Mouse (Mus musculus) testis, postnatal 14 days (tissue): ENCODE results near the gene Podxl2.

Source experiments
- DNase-seq: peaks from one replicate; pipeline ENCODE4 v3.0.0; 2021; ENCODE audit warnings: low spot score

Gene Podxl2

DNA sequence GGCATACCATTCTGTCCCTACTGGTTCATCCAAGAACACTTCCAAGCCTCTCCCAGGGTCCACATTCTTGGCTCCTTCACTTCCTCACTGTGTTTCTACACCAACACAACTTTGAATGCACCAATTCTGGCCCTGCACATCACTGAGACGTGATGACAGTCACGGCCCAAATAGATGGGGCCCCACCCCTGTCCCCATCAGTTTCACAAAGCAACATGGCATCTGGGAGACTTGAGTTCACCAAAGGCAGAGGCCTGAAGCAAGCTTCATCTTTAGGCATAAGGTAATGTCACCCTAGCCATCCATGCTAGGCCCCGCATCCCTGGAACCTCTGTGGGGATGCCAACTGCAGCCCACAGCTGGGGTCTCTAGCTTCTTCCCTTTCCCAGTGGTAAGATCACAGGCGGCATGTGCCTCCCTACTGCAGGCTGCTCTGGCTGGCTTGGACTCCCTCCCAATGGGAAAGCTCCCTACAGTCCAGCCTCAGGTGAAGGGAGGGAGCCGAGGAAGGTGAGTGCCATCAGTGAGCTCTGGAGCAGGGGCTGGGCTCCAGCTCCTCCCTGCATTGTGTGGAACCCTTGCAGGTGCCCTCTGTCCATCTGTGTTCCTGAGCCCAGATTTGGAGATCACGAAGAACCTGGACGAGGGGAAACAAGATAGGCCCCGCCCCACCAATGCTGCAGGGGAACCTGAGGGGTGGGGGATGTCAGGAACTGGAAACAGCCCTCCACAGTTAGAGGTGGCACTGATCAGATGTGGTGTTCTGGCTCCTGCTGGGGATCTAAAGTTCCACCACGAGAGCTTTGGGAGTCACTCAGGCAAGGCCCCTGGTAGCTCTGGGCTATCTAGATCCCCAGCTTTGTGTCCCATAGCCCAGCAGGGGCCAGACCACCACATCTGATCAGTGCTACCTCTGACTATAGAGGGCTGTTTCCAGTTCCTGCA, 30.8 kb downstream of the Podxl2 start:
- DNase-seq = no peak

DNA sequence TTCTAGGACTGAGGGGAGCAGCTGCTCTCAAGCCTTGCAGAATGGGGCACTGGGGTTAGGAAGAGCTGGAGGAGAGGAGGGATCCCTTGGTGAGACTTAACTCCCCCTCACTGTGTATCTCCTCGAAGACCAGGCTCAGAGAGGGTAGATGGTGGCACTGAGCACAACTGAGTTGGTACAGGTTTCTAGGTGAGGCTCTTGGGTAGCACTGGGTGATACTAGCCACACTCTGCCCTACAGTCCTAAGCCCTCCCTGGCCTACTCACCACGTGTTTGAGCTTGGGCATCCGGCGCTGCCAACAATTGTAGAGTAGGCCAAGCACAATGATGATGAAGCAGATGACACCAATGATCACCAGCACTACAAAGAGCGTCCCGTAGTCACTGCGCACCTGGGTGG, 31.6 kb downstream of the Podxl2 start:
- no peak for DNase-seq

DNA sequence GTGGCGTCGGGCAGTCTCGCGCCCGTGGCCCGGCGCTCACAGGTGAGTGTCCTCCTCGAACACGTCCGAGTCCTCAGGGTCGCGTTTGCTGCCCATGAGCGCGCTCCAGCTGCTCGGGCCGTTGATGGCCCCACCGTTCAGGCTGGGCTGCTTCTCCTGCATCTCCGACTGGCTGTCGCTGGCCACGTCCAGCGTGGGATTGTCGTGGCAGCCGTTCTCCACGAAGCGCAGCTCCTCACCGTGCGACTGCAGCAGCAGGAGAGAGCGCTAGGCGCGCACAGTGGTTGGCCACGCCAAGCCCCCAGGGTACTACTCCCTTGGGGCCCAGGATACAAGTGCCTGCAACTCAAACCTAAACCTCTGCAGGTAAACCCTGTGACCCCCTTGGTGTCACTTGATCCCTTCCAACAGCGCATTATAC, 32.1 kb downstream of the Podxl2 start:
- no peak for DNase-seq

DNA sequence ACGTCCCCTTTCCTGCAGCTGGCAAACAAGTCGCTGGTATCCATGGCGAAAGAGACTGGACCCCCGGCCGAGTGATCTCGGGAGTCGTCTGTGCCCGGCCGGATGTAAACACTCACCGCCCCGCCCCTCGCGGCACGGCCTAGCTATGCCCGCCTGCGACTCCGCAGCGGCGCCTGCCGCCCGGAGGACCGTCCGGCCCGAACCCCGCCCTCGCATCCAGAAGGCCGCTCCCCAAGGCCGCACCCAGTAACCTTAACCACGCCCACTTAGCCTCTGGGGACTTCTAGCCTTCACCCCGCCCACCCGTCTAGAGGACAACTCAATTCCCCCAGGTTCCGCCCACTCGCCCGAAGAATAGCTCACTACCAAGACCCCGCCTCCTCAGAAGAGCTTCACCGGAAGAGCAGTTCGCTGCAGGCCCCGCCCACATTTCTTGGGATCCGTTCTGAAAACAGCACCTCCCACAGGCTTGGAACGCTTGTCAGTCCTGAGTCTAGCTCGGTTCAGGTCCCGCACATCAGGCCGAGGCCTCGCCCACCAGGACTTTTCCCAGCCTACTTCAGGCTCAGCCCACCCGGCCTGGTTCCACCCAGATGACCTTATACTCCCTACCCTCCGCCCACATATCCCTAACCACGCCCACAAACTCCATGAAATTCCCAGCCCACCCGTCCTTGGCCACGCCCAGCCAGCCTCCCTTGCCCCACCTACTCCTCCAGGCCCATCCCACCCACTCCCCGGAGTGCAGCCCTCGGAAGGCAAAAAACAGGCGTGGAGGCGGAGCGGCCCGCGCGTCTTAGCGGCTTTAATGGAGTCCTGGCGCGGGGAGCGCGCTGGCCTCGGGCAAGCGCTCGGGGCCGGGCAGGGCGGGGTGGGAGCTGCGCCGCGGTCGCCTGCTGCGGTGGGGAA, 32.8 kb downstream of the Podxl2 start, which contains the start of gene Abtb1:
Gene Abtb1, minus strand, starts transcription at position 204 of the 909 bp plus-strand sequence.
- peak; percentile 100 for DNase-seq

DNA sequence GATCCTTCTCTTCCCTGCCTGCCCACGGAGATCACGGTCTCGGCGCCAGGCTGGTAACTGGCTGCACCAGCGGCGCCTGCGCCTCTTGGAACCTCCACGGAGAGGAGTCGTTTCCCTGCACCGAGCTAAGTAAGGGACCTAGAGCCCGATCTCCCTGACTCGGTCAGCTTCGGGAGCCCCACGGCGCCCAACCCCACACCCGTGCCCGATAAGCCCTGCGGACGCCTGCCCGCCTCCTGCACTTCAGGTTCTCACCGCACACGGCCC, 33.4 kb downstream of the Podxl2 start:
- DNase-seq = no peak

DNA sequence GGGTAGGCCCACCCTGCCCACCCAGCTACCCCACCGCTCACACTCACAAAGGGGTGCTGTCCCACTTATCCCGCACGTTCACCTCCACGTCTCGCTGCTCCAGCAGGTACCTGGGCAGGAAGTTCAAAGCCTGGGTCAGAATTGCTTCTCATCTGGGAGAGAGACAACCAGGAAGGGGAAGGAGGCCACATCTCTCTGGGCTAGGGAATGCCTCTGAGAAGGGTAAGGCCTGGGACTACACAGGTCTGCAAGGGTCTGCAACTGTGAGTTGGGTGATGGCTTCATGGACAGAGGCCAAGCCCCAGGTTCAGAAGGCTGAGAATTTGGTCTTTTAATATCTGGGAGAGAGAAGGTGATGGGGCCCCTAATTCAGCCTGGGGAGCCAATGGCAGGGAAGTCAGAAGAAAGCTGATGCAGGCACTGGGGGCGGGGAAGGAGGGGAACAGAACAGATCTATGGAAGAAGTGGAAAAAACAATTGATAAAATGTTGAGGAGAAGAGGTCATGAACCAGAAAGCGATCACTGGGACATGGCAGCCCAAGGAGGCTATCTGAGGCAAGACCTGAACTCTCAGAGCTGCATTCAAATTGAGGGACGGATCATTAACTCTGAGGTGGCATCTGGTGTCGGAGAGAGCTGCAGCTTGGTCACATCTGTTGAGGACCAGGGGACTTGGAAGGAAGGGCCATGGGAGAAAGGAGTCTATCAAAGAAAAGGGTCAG, 33.9 kb downstream of the Podxl2 start:
- no peak for DNase-seq

DNA sequence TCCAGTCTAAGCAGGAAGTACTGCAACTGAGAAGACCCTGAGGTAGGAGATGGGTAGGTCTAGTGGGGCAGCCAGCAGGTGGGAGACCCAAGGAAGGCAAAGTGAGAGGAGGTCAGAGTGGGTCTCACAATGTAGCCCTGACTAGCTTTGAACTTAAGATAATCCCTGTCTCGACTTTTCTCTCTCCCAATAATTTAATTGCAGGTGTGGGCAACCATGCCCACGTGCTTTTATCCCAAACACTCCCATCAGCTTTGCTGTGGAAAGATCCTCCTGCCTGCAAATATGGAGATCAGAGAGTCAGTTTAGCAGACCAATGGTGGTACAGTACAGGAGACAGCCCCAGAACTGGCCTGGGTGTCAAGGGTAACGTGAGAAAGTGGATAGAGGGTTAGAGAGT, 34.6 kb downstream of the Podxl2 start:
- no peak for DNase-seq

DNA sequence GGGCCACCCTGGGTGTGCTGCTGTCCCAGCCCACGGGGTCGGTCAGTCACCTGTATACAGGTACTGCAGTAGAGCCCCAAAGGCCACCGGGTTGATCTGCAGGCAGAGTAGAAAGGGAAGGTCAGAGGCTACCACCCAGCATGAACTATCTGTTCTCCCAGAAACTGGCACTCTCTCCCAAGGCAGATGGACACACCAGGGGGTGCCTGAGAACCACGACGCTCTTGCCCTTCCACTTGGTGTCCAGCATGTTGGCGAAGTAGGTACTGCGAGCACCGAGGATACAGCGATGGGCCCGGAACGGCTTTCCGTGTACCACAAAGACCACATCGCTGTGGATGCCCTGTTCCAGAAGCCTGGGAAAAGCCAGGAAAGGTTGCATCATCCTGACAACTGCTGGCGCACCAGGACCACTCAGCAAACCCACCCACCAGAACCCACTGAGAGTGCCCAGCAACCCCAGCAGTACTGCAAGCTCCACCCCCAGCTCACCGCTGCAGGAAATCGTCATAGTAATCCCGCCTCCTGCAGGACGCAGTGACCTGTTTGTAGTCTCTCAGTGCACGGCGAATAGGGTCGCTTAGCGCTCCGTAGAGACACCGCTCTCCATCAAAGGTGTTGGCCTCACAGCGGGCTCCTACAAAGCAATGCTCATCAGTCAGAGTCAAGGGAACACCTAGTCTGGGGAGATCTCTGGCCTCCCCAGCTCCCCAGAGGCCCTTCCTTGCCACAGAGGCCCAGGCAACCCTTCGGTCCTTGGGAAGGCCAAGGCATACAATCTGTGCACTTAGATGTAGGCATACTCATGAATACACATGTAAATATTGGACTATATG, 35.5 kb downstream of the Podxl2 start:
- no peak for DNase-seq

DNA sequence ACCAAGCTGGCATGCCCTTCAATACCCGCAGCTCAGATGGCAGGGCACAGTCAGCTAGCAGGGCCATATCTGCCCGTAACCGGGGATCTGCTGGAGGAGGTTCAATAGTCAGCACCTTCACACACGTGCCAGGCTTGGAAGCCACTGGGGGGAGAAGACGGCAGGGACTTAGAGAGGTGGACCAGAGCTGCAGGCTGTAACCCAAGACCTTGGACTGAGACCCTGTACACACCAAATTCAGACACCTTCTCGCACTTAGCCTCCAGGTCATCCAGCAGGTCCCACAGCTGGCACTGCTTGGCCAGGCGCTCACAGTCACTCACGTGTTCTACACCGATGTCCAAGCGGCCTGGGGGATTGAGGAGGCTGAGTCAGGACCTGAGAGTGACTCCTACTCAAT, 36.2 kb downstream of the Podxl2 start:
- no peak for DNase-seq

DNA sequence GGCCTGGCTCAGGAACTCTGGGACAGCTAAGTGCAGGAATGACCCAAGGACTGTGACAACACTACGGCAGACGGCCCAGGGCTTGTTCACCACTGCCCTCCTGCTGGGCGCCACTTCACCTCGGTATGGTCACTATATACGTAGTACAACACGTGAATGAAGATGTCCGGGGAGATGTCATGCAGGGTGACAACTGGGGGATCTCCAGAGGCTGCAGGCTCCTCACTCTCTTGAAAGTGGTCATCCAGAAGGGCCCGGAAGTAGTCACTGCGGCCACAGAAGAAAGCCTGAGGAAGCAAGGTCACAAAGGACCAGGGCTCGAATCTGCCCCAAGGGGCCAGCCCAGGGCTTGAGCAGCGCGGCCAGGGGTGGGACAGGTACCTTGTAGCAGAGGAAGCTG, 36.8 kb downstream of the Podxl2 start:
- no peak for DNase-seq

DNA sequence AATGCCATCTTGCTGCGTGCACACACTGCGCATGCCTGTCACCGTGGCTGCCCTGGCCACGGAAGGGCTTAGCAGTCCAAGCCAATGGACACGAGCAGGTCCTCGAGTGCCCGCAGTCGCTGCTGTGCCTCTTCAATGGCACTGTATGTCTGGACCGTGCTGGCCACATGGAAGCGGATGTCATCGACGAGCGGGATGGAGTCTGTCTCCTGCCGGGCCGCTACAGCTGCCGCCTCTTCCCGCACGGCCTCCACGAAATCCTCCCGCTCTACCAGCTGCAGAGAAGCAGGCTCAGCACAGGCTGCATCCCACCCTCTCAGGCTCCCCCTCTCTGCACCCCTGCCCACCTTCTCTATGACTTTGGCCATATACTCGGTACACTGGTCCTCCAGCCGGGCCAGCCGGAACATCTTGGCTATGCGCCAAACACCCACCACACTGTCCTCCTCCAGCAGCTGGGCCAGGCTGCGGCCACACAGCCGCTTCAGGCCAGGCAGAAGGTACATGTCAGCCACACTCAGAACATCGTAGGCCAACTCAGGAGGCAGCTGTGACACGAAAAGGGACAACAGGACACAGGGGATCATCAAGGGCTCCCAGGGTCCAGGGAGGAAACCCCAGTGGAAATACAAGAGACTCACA, 38.5 kb downstream of the Podxl2 start:
- no peak for DNase-seq

DNA sequence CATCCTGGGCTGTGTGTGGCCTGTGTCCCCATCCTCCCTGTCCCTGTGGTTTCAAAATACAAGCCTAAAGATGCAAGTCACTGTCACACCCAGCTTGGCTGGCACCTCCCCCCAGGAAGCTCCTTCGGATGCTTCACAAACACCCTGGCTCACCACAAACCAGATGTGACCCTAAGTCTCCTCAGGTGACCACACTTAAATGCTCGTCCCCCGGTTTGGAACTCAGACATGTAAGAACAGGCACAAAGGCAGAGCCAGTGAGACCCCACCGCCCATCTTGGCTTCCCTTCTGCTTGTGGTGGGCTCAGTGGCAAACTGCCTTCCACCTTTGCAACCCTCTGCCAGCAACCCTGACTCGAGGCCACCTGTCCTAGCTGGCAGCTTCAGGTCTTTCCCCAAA, 39.8 kb downstream of the Podxl2 start:
- no peak for DNase-seq

DNA sequence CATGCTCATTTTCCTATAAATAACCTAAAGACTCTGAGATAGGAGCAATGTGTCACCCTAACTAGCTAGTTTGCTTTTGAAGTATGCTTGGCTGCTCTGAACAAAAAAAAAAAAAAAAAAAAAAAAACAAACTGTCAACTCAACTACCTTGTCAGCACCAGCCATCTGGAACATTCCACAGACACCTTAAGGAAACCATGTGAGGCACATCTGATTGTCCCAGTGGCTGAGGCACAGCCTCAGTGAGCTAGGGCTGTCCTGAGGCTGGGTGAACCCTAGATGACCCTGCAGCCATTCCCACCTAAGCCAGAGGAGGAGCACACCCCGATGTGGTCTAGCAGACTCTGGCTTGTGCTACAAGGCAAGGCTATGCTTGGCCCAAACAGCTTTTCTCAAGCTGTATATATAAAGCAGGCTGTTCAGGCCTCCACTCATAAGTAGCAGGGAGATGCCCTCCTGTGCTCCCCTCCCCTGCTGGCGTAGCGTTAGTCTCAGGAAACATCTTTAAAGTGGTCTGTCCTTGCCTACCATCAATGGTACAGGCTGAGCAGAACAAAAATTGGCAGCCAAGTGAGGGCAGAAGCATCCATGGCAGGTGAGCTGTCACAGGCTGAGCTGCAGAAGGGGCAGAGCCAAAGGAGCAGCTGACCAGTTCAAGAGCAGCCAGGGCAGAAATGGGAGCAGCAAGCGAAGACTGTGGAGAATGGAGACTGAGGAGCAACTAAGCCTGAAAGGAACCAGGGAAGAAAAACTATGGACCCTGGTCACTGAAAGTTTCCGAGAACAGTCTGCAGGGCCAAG, 41.3 kb downstream of the Podxl2 start:
- DNase-seq = no peak

DNA sequence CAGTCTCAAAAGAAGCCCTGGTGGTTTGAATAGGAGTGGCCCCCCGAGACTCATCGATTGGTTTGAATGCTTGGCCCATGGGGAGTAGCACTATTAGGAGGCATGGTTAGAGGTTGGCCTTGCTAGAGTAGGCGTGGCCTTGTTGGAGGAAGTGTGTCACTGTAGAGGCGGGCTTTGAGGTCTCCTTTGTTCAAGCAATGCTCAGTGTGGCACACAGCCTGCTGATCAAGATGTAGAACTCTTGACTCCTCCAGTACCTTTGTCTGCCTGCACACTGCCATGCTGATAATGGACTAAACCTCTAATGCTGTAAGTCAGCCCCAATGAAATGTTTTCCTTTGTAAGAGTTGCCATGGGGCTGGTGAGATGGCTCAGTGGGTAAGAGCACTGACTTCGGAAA, 42.2 kb downstream of the Podxl2 start:
- DNase-seq = no peak

DNA sequence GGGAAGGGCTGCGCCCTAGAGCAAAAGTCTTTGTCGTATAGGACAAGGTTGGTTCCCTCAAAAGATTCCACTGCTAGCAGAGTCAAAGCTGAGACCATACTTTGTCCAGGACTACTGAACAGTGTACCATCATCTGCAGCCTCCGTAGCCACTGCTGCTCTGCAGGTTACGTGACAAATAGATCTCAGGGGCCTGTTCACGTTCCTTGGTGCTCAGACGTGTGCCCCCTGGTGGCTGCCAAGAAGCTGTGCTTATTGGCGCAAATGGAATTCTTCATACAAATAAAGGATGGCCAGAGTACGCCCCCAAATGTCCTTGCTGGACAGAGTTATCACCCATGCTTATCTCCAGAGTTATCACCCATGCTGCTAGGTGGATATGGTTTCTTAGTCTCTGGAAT, 43.4 kb downstream of the Podxl2 start:
- DNase-seq = no peak

DNA sequence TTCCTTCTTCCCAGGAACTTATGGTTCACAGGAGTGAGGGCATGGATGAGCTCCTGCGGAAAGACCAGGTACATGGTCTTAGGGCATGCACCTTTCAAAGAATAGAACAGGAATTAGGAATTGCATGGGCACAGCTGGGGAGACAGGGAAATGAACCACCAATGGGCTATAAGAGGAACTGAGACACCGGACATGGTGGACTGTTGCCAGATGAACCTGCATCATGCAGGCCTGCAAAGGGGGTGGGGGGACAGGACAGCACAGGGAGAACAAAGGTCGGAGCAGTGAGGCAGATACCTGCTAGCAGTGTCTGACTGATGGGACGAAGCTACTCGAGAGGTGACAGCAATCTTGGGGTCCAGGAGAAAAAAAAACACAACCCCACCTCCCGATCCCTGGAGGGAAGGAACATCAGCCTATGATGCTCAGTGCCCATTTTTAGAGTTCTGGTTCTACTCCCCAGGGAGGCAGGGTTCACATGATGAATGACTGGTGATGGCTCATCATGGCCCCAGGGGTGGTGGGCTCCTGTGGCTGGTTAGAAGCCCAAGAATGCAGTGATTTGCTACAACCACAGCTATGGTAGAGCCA, 44.6 kb downstream of the Podxl2 start:
- DNase-seq = no peak

DNA sequence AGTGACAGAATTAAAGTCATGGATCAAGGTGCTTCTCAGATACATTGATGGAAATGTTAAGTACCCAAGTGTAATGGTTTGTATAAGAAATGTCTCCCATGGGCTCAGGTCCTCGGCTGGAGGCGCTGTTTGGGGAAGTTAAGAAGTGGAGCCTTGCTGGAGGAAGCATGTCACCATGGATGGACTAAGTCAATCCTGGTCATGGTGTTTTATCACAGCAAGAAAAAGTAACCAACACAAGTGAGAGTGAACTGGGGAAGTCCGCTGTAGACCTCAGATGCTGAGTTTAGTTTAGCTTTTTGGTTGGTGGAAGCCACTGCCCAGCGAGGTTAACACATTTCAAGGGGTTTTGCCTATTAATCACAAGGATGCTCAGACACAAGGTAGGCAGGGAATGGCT, 45.3 kb downstream of the Podxl2 start:
- DNase-seq = no peak

DNA sequence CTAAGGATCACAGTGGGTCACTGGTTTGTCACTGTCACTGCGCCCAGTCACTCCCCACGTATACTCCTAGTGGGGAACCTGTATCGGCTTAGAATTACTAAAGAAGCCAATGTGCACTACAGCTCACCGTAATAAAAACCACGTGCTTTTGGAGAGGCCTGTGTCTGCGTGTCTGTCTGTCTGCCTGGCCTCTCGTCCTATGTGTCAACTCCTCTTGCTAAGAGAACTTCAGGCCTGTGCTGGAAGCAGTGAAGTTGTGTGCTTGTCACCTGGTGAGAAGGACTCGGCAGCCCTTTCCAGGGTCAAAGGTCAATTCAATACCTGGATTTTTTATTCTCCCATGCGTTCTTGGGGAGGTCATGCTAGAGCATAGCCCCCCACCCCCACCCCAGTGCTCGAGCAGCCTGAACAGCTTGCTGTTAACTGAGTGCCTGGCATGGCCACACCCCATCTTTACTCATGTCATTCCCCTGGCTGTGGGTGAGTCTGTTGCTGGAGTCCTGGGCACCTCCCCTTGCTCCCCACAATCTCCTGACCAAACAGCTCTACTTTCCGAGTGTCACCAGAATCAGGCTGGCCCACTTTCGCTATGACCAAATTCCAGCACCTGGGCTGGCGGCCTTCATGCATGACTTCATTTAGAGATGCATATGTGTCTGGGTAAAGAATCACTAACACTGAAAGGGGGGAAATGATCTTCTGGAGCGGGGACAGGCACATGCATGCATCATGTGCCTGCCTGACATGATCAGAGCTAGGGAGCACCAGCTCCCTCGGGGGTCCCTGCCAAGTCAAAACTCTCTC, 46.4 kb downstream of the Podxl2 start:
- DNase-seq = no peak
